Mouse (Mus musculus) CD8-positive naive resting alpha-beta T cell, adult 2 months (primary cell): Measurements from ENCODE around the gene Cyp26b1.

Experiments
- DNase-seq, 2 experiments: peaks; one replicate each; pipeline ENCODE4 v3.0.0; 2022; ENCODE audit warnings: low read depth in 2 of 2, low spot score in 2 of 2

The Cyp26b1 gene

DNA sequence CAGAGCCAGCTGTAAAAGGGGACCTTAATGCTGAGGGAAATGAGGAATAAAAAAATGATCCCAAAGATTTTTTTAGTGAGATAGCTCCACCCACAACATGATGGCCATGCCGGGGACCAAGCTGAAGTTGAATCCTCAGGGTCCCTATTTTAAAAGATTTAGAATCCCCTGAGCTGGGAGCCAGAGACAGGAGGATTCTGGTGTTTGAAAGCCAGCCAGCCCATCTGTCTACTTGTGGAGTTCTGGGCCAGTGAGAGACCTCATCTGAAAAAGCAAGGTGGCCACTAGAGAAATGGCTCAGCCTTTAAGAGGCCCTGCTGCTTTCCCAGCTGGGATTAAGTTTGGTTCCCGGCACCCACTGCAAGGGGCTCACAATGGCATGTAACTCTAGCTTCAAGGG is 26.9 kb downstream of the Cyp26b1 start:
- DNase-seq = no peak

DNA sequence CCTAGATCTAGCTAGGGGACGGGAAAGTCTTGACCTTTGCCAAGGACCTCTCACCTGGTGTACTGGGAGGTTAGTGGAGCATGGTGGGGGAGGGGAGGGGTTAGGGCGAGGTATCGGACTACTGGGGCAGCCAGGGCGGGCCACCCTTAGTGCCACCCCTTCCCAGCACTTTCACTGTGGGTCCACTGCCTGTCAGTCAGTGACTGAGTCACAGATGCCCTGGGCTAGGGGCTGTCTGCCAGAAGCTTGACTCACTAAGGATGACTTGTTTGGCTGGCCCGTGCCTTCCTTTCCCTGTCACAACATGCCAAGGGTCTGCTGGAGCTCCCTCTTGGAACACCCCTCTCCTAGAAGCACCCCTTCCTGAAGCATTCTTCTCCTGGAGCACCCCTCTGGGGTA is 28.5 kb downstream of the Cyp26b1 start:
- DNase-seq = no peak

DNA sequence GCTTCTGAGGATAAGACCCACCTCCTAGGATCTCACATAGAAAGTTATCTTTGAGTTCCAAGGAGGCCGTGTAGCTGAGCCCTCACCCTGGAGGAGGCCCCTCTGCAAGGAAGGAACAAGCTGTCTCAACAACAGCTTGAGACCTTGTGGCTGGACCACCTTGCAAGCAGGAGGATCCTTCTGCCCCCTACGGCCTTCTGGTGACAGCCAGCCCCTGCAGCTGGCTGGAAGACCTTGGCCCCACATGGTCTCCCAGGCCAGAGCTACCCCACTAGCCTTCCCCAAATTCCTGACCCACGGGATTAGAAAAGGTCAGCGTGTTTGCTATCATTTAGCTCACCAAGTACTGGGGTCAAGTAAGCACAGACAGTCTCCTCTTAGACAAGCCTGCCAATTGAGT is 30.8 kb downstream of the Cyp26b1 start:
- DNase-seq = no peak

DNA sequence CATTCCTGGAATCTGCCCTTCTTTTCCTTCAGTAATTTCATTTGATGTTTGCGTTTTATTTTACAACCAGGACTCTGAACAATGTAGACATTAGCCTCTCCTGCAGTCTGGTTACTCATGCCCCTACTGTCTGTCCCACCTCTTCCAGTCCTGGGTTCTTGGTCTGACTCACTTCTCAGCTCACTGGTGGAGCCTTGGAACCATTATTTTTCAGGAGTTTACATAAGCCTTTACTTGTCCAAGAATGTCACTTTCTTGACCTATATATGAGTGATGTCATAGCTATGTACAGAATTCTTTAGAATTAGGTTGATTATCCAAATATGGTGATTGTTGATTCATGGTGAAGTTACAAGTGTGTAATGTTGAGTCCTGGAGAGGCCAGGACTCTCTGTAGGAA is 32.5 kb downstream of the Cyp26b1 start:
- DNase-seq = no peak

DNA sequence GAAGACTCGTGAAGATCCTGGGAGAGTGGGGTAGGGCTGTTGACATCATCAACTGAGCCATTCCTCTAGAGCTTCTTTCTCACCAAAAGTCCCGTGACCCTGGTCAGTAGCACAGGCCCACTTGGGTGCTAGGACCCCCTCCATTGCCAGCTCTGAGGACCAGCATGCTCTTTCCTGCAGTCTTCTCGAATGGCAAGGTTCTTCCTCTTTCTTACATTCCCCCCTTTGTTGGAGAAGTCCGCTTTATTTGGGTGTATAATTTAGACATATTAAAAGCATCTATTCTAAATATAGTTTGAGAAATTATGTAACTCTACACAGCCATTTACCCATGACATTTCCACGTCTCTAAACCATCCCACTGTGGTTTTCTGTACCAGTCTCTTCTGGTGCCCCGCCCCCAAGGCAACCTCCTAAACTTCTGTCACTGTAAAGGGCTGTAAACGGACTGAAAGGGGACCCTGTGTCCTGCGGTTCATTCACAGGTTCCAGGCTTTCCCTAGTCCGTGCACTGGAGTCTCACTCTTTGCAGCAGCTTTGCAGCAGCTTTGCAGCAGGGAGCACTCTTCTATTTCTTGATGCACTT is 43.8 kb downstream of the Cyp26b1 start:
- DNase-seq = no peak

DNA sequence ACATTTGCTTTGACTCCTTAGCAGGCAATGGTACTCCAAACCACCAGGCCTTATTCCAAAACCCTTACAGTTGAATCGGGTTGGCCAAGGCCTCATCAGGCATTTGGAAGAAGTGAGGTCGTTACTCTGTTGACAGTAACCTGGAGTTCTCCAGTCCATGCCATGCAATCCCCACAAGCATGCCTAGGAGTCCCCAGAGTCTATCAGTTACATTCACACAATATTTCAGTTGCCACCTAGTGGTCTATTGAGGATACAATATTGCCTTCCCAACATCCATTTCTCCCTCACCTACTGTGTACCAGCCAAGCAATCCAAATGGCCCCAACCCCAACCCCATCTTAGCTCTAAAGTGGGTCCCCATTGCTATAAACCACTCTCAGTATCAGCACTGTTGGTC is 48.3 kb downstream of the Cyp26b1 start:
- DNase-seq = no peak

DNA sequence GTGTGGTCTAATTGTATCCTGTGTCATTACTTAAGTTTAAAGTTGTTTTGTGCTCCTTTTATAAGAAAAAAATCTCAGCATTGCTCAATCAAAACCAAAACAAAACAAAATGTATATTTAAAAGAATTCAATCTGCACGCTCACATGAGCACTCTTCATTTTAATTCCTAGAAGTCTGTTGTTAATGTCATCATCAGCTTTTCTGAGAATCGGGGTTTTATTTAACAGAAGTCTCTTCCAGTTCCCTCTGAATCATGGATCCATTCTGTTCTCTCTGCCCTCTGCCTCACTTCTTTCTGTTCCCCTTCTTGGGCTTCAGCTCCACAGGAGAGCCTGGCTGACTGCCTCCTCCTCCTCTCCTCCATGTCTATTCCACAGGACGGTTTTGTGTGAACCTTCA is 49.3 kb downstream of the Cyp26b1 start:
- no peak for DNase-seq

DNA sequence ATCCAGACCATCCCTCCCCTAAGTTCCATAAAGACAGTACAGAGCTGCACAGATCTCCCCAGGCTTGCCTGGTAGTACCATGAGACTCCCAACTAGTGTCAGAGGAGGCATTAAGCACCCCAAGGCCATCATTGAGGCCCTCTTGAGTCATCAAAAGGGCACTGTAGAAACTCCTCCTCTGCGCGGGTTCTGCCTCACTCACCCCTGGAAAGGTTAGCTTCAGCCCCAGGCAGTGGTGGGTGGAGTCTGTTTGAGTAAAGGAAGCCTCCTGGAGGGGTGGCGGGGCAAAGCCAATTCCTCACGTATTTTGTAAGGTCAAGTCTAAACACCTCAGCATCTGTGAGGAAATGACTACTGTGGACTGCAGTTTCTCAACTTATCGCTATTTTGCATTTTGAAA is 50.2 kb downstream of the Cyp26b1 start:
- no peak for DNase-seq

DNA sequence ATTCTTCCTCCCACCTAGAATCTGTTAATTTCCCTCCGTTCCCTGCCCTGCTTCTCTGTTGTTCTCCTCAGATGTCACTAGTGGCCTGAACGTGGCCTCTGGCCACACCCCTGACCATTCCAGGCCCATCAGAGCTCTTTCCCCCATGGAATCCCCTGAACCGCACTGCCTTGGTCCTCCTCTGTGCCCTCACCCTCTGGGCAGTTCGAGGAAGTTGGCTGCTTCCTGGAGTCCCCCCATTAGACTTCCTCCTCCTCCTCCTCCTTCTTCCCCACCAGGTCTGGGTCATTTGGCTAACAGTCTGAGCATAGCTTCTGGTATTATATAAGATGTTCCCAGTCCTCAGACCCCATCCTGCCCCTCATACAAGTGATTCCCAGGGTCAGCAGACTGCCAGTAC is 53.8 kb downstream of the Cyp26b1 start:
- no peak for DNase-seq

DNA sequence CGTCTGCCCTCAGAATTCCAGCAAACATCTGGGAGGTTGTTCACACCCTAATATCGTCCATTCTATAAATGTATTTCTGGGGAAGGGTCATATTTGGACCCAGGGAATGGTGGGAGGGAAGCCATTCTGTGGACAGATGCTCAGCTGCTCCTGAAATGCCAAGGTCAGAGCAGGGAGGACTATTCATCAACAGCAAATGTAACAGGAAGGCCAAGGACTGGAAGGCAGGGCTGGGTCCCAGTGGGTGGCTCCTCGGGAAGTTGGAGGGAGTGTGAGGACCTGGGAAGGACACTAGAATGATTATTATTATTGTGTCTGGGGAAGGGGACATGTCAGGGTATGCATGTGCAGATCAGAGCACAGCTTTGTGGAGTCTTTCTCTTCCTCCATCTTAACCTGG is 55.0 kb downstream of the Cyp26b1 start:
- DNase-seq = no peak

DNA sequence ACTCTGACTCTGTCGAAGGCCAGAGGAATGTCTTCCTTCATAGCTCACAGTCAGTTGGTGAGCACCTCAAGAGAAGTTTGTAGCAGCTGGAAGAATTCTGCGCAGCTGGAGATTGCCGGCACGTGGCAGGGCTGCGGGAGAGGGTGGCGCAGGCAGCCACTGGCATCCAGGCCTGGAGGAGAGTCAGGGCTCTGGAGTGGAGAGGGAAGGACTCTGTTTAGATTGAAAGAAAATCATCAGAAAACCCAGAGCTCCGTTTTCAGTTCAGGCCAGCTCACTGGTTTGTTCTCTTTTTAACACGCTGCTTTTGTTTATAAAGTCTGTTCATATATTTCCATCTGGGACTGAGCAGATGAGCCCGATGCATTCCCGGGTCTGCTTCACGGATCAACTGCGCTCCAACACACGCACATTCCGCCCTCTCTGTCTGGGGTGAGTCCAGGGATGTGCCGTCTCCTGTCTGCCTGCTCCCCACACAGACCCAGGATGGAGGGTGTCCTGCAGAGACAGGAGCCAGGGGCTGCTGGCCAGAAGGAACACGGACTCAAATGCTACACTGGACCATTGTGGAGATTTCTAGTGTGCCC is 56.0 kb downstream of the Cyp26b1 start:
- no peak for DNase-seq

DNA sequence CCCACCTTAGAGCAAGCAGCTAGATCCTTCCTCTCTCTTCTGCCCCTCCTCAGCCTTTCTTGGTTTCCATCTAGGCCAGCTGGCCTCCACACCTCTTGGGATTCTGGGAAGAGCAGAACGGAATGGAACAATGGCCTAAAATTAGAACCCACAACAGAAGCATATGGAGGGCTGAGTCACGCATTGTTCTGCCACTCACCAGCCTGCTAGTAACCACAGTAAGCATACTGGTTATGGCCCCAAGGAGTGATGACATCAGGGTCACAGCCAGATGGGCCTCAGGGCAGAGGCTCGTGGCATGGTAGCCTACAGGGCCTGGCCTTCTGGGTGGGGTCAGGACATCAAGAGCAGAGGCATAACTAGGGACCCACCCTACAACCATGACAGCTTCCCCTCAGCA is 58.8 kb downstream of the Cyp26b1 start:
- DNase-seq = no peak

DNA sequence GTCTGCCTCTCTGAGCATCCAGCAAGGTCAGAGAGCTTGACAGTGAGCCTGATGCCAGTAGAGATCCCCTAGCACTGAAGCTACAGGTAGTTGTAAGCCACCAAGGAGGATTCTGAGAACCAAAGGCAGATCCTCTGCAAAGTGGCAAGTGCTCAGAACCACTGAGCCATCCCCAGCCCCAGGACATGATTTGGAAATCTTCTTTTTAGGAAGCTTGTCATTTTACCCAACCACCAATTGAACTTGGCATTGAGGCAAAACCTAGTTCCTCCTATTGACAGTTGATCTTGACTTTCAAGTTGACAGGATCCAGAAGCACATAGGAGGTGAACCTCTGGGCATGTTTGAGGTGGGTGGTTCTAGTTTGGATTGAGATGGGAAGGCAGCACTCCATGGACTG is 63.8 kb downstream of the Cyp26b1 start:
- no peak for DNase-seq

DNA sequence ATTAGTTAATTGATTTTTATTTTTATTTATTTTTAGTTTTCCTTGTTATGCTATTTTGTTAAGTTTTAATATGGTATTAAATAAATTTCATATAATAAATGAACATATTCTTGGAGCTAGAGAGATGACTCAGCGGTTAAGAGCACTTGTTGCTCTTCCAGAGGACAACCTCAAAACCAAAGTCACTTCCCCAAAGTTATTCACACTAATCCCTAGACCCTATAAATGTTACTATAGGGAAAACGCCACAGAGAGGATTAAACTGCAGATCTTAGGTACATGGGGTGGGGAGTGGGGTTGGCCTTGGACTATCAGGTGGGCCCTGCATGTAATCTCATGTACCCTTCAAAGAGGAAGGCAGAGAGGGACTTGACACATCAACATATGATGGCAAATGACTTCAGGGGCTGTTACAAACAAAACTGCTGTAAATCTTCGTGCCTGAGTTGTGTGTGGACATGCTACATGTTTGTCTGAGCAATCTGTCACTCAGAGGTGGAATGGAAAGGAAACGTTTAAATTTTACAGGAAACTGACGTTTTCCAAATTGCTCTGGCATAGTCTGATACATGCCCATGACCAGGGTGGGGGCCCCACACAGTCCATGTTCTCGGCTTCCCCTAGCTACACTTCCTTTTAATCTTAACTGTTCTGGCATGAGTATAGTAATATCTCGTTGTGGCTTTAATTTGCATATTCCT is 68.7 kb downstream of the Cyp26b1 start:
- no peak for DNase-seq
